Mouse (Mus musculus) liver, postnatal 0 days (tissue): ENCODE data around the gene Efcab3.
A peak's percentile ranks its signal among the peaks of the same experiment; 100 is the strongest.

Source experiments
- CTCF ChIP-seq: sonication (generic); IDR thresholded peaks from 2 replicates; pipeline ENCODE4 v1.5.1; 2016; ENCODE audit warnings: antibody characterized with exemption, low read depth
- EP300 ChIP-seq: IDR thresholded peaks from 2 replicates; pipeline ENCODE4 v1.6.1; 2016; ENCODE audit warnings: antibody characterized with exemption, low read depth, mild to moderate bottlenecking

GRCm38 (mm10) chr11:105153068-105153833 is 89.9 kb downstream of the Efcab3 start:
- TF ChIP-seq CTCF (no peak), EP300 (peak; percentile 44; the same call in 1 of the 2 replicates)
